Mouse (Mus musculus) spleen, postnatal 36 days (tissue): ENCODE data around the gene Cadm2.

ENCODE experiments used
- DNase-seq, 2 experiments: peaks; one replicate each; pipeline ENCODE4 v3.0.0; 2022; ENCODE audit warnings: low spot score in 2 of 2, mixed read lengths in 1 of 2

The Cadm2 gene

DNA sequence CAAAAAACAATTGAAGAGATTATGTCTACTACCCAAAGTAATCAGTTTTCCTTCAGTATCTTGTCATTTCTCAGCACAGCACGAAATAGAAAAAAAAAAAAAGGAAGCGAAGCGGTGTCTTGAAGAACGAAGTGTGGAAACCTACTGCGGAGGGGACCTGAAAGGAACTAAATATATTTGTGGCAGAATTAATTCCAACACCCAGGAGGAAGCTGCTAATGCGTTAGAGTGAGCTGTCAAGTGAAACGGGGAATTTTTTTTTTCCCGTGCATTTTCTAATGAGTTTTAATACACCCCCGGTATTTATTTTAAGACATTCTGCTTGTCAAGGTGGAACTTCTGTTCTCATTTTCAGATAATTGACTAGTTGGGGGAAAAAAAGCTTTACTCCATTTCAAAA is 111.6 kb downstream of the Cadm2 start:
- no peak for DNase-seq

DNA sequence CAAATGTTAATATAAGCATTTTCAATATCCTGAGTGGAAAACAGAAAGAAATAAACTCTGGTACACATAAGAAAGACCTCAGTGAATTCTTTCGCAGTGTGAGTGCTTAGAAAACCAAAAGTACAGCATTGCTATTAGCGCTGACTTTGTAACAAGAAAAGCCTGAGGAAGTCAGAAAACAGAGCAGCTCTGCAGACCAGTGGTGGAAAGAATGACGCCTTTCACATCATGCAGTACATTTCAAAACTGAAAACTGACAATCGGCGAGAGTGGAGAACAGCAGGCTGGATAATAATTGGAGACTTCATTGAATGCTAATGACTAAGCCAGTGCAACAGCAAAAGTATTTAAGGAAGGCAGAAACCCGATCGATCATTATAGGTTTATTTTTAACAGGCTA is 138.2 kb downstream of the Cadm2 start:
- DNase-seq: no peak

DNA sequence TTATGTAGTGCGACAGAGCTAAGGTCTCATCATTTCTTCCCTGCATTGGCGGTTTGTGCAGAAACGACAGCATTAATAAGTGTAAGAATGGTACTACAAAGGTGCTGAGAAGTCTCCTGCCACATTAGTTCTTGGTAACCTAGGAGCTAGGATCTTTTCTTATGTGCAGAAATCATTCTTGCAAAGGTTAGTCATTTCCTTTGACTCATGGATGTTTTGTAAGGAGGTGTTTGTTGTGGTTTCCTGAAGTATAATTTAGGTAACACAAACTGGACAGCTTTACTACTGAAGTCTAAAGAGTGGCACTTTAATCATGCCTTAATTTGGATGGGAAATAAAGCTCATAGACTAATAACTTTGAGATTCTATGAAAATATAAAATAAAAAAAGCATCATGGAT is 153.7 kb downstream of the Cadm2 start:
- no peak for DNase-seq

DNA sequence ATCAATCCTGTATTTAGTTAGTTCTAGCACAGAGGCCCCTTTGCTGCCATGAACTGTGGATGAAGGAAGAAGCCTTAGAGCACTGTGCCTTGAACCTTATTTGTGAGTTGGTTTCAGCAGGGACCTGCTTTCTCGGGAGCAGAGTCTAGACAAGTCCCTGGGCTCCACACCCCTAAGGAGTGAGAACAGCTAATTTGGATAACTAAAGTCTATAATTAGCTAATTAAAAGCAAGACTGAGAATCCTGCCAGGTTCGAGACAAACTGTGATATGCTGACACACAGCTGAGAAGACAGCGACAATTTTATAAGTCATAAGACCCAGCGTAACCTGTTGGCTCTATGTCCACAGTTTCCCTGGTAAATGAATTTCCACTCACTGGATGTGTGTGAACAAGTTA is 184.4 kb downstream of the Cadm2 start:
- no peak for DNase-seq

DNA sequence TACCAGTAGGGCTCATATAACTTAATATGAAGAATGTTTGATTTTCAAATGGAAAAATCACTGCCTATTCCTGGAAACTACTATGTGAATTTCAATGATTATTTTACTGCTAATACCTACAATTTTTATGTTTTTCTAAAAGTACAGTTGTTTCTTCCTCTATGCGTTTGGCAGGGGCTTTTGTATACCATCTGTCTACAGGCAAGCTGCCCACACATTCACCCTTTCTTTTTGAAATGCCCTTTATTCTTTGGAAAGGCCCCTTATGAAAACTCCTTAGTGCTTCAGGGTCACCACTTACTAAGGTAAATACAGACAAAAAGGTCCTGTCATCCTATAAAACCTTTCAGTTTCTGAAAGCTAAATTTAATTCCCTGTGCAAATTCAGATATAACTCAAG is 195.3 kb downstream of the Cadm2 start:
- no peak for DNase-seq

DNA sequence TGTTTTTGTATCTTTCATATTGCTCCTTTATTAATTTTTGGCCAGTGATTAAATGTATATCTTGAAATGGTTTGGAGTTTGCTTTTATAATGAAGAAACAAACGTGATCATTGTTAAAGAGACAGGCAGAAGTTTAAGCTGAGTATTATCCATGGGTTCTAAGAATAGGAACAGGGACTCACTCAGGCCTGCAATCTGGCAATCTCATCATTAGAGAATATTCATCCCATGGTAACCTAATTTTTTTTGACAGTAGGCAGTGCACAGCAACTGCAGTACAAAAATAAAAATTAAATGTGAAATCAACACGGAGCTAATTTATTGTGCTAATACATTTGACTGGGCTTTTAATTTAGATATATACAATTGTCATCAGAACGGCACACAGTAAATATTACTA is 209.8 kb downstream of the Cadm2 start:
- DNase-seq: no peak

DNA sequence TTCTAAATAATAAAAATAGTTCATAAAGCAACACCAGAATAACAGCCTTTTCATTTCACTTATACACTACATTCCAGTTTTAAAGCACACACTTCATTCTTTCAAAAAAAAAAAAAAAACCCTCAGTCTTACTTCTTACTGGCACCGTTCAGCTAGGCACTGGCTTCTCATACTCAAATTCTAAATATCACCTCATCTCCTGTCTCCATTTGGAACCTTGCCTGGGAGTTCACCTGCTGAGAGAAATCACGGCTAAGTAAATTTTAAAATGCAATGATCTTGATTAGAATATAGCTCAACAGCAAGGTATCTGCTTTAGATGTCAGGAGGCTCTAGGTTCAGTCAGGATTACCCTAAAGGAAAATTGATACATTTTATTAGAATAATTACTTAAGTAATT is 210.2 kb downstream of the Cadm2 start:
- no peak for DNase-seq

DNA sequence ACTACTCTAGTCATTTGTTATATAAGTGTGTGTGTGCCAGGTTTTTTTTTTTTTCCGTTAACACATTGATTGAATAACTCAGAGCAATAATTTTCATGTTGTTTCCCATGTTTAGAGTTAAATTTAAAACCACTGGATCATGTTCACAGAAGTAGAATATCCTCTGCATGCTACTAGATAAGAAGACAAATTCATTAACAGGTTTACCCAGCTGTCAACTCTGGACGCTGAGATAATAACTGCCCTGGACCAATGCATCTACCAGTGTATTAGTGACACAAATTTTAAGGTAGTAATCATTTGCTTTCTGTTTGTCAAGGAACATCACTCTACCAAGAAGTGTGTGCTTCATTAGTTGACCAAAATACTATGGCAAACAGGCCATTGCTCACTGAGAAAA is 253.0 kb downstream of the Cadm2 start:
- DNase-seq: no peak

DNA sequence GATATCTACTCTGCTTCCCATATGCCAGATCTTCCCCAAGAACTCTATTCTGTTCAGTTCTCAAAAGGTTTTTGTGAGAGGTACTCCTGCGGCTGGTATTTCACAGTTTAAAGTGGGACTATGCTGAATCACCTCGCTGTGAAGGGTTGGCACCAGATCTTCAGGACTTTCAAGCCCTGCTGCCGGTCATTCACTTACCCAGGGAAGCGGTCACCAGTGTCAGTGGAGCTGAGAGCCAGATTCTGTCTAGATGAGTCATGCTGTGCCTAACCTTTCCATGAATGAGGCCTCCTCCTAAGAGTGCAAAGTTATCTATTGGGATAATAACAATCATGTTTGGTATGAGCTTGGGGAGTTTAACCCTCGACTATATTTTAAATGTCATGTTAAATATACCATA is 272.7 kb downstream of the Cadm2 start:
- DNase-seq: no peak

DNA sequence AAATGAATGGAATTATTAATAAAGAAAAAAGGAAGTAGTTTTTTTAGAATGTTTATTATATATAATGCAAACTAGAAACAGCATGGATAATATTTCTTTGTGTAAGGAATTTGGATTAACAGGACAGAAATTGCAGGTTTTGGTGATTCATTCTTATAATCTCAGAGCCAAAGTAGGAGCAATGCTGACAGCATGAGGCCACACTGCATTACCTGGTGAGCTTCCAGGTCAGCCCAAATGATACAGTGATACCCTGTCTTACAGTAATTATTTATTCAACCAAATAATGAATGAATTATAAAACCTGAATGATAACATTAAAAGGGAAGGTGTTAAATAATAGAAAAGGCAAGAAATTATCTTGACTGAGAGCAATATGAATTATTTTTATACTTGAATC is 273.1 kb downstream of the Cadm2 start:
- DNase-seq: no peak

DNA sequence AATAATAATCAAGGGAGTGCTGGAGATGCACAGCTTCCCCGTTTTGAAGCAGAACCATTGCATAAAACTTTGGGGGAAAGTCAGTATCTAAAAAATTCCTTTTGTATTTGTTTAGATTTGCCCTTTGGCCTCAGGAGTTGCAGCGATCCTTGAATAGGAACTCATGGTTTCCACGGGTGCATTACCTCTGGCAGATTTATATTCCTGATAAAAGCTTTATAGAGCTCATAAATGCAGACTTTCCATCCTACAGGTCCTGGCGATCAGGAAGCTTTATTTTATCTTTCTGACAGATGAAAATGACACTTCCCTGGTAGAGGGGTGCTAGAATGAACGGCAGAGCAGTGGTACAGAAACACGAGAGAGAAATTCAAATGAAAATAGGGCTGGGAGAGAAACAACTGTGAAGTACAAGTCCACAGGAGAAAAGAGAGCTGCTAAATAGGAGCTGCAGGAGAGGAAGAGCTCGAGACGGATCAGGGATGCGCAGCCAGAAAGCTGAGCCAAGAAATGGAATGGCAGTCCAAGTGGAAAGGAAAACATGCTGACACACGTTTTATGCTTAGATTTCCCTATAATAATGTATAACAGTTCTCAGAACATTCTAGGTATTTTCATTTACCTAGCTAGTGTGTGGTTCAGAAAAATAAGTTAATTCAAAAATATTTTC is 274.0 kb downstream of the Cadm2 start:
- DNase-seq: no peak

DNA sequence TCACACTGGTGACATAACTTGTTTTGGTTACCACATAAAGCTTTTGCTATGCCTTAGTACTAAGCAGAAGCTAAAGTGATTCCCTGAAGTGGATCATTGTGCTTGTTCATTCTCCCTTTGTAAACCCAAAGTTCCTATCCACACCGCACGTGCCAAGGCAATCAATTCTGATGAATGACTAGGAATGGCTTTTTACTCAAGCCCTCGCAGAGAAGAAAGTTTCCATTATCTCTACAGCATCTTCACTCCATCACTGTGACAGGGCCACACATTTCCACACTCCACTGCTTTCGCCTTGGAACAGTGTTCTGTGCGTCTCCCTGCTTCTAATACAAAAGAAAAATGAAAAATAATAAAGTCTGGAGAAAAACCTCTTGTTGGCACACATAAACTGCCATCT is 276.5 kb downstream of the Cadm2 start:
- no peak for DNase-seq

DNA sequence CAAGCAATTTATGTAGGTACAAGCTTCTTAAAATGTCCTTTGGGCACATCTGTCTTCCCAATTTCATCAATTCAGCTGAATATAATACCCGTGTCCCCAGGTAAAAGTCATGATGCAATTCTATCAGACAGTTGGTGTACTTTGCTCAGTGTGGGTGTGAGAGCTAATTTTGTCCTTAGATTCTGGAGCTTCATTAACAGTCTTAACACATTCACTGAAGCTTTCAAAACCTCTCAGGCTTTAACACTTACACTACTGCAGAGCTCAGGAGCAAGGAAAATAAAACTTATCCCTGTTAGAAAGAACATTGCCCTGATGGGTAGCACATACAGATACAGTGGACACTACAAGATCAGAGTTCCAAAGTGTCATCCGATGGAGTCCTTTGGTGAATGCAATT is 309.7 kb downstream of the Cadm2 start:
- no peak for DNase-seq

DNA sequence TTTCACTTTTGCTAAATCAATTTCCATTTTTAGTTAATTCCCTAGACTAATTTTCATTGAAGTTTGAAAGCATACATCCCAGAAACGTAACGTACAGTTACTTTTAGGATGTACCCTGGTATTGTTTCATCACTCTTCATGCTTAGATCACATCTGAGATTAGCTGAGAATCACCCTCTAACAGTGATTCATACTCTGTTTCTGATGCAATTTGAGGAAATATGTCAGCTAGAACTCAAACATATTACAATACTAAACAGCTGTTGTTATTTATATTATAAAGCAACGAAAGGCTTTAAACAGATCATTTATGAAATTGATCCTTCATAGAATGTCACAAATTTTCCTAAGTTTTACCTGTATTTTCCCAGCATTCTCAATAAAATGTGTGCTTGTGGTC is 336.0 kb downstream of the Cadm2 start:
- no peak for DNase-seq

DNA sequence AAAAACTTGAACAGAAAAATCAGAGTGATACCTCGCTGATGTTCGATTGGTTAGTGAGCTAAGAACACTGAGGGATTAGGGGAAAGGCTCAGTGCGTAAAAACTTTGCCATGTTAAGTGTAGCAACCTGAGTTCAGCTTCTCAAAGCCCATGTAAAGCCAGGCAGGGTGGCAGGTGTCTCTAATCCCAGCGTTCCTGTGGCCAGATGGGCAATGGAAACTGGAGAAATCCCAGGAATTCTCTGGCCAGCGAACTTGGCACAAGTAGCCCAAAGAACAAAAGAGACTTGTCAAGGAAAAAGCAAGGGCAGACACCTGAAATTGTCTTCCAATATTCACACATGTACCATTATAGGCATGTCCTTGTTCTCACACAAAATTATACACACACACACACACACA is 377.1 kb downstream of the Cadm2 start:
- no peak for DNase-seq

DNA sequence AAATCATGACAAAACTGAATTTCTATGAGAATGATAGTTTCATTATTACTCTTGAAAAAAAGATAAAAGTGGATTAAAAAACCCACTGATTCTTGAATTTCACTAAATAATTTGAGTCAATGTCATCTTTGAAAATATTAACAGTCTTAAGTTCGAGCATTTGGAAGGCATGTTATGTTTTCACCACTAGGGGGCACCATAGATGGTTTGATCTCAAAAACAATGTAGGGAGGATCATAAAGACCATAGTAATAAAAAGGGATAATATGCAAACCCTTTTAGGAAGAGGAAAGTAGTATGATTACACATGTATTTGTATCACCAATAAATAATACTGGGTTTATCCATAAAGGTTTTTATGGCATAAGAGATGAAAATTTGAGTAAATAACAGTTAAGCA is 385.8 kb downstream of the Cadm2 start:
- no peak for DNase-seq

DNA sequence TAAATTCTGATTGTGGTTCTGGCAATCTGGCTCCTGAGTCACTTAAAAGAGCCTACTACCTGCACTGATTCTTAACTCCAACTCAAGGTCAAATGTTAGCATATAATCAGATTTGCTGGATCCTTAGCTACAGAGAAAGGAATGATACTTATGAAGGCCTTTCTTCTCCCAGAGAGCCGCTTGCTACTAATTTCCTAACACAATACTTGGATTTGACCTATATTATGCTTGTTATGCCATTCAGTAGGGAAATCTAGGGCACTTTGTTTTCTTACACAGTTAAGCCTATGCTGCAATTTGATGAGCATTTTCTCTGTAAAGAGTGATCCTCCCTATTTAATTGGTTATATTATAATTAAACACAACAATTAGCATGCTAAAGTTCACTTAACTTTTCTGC is 394.0 kb downstream of the Cadm2 start:
- DNase-seq: no peak

DNA sequence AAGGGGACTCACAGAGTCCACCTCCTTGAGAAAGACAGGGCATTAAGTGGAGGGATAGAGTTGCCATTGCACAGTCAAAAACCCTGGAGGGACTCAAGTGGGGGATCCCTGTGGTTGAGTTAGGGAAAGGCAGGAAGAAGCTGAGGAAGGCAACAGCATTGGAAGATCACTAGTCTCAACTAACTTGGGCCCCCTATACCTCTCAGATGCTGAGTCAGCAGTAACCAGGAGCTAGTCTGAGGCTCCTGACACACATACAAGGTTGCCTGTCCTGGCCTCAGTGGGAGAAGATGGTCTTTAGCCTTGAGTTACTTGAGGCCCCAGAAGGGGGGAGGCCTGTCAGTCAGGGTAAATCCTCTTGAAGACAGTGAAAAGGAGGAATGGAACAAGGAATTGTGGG is 417.4 kb downstream of the Cadm2 start:
- DNase-seq: no peak

DNA sequence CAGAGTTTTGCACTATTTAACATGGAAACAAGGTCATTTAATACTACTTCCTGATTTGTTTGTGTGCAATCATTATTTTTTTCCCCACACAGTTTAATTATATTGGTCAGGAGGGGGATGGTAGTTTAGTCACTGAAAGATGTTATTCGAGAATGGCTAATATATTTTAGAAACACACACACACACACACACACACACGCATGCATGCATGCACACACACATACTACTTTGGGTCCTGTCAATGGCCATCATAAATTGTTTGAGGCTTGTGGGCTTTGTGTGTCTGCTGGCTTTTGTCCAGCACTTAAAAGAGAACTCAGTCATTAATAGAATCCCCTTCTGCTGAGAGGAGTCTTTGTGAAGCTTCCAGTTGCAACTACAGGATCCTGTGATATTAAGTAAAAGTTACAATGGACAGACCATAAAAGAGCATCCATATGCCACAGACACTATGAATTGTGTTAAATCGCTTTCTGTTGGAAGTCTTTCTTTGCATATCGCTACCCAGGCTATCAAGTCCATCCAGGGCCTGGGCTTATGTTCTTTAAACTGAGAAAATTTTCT is 427.8 kb downstream of the Cadm2 start:
- DNase-seq: no peak

DNA sequence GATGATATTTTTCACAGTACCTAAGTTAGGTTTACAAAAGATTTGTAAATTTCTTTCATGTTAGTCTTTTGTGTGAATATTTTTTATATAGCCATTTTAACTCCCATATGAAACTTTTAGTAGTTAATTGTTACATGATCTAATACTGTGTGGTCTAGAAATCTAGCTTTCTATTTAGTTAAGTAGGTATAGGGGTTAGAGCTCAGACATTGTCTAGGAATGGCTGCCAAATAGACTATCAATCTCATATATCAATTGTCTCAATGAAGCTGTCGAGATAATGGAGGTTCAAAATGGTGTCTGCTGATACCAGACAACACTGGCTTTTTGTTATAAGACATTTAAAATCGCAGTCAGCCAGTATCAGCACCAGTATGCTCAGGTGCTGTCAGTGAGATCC is 428.3 kb downstream of the Cadm2 start:
- DNase-seq: no peak

DNA sequence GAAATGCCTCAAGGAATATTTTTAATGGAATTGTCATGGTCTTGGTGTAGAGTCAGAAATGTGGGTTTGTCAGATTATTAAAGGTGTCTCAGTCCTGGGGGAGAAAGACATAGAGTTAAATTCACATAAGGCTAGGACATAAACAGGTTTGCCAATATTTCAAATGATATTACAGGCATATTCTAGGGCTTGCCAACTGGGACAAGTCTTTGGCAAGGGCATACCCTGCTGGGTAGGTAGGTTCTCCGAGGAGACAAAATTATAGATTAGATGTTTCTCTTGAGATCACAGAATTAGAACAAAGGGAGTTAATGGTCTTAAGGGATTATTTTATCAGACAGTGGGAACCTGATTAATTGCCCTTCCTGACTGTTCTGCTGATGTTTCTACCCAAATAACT is 434.4 kb downstream of the Cadm2 start:
- DNase-seq: no peak

DNA sequence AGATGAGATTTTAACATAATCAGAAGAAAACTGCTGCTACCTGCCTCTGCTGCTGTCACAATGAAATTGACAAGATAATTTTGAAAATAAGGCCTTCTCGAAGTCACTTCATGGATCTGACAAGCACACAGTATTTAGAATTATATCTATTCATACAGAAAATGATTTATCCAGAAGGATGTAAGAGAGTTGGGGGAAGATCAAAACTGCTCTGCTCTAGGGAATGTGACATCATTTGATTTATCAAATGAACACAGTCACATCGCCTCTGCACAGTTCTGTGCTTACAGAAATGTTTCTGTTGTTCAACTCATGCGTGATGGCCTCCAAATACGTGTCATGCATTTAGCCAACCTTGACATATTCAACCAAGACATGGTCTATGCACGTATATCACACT is 437.8 kb downstream of the Cadm2 start:
- no peak for DNase-seq

DNA sequence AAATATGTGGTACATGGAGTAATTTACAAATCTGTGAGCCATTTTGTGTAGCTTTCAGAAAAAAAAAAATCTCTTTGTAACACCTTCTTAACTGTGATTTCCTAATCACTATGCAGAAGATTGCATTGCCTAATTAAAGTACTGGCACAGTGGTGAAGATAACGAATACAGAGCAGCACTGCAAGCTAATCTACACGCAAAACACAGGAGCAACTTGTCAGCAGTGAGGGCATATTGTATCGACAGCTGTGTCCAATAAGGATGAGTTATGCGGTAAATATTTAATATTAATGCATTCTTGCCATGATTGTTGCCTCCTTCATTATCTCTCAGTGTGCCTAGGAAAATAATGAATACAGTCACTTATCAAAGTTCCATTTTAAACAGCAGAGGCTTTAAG is 445.3 kb downstream of the Cadm2 start:
- no peak for DNase-seq

DNA sequence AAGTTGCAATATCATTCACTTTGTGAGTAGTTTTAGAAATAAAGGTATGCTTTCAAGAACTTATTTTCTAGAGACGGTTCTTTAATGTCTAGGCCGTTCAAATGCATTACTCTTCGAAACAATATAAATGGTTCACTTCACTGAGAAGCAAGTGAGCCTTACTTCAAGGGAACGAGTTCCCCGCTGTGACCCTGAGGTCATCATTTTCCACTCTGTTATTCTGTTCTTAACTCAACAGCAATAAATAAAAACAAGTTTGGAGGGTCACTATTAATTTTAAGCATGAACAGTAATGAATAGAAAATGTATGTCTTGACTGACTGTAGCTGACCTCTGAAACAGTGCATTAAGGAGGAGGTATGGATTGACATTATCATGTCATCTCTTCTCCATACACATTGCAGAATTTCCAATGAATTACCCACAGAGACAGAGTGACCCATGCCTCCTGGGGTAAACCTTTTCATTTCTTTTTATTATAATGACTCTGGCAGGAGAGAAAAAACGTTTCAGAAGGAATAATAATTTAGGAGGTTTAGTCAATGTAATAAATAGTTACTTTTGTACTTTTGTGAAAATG is 458.4 kb downstream of the Cadm2 start:
- no peak for DNase-seq
